Mouse (Mus musculus) embryonic facial prominence, embryonic 15.5 days (tissue): ENCODE measurements around the gene Ripor1. TPM values are rescaled to one million over a fixed set of nuclear protein-coding genes. Genes with fewer than 3 reads are reported as not detected.

Experiments used
- ATAC-seq: fragments of 200-750 bp; cut with Nextera tagmentation; 2 replicates; pipeline ENCODE4 v1.8.0; 2017; ENCODE audit warnings: low read depth, moderate TSS enrichment; ENCODE audit not compliant: insufficient number of reproducible peaks, low FRiP score, low TSS enrichment
- H3K27ac ChIP-seq: fragments of 300-500 bp; sonication (generic); replicated peaks from 2 replicates; pipeline ENCODE4 v1.5.1; 2015; ENCODE audit warnings: mild to moderate bottlenecking, inconsistent platforms
- H3K27me3 ChIP-seq: fragments of 300-500 bp; sonication (generic); 2 replicates; pipeline ENCODE4 v1.6.1; 2015; ENCODE audit warnings: inconsistent platforms
- H3K36me3 ChIP-seq: fragments of 300-500 bp; sonication (generic); 2 replicates; pipeline ENCODE4 v1.6.1; 2015; ENCODE audit warnings: mild to moderate bottlenecking, inconsistent platforms
- H3K4me1 ChIP-seq: fragments of 300-500 bp; sonication (generic); 2 replicates; pipeline ENCODE4 v1.6.1; 2015; ENCODE audit warnings: inconsistent platforms
- H3K4me2 ChIP-seq: fragments of 300-500 bp; sonication (generic); replicated peaks from 2 replicates; pipeline ENCODE4 v1.6.1; 2015; ENCODE audit warnings: mild to moderate bottlenecking, inconsistent platforms
- H3K4me3 ChIP-seq: fragments of 300-500 bp; sonication (generic); replicated peaks from 2 replicates; pipeline ENCODE4 v1.5.1; 2015; ENCODE audit warnings: mild to moderate bottlenecking, inconsistent platforms
- H3K9ac ChIP-seq: fragments of 300-500 bp; sonication (generic); 2 replicates; pipeline ENCODE4 v1.6.1; 2015; ENCODE audit warnings: inconsistent platforms
- H3K9me3 ChIP-seq: fragments of 300-500 bp; sonication (generic); replicated peaks from 2 replicates; pipeline ENCODE4 v1.6.1; 2016; ENCODE audit warnings: inconsistent platforms
- WGBS: fragments of 180-500 bp; shearing (Covaris S2); methylation state at CpG from one replicate; pipeline ENCODE4 v1.1.7; 2015; 5-methylcytosine and 5-hydroxymethylcytosine counted together
- polyA plus RNA-seq: library from polyadenylated mRNA; unstranded; fragments of >200 nt; fragmentation: Nextera tagmentation; extraction: Ambion mirVana; gene quantifications from 2 replicates; pipeline ENCODE4 v1.2.1, GENCODE M21; 2015

The Ripor1 gene
- polyA plus RNA-seq, 1 experiment from 2014 or later, result 24.9 TPM

- Histone ChIP-seq H3K27ac (peak overlapping the region; percentile 89), H3K4me3 (peak overlapping the region; percentile 82), H3K36me3 (no peaks in the 10 kb centered on the region), H3K9ac (peak overlapping the region; percentile 72), H3K4me2 (peak overlapping the region; percentile 93), H3K4me1 (peaks cover 22% of the 10 kb centered on the region), H3K9me3 (no peaks in the 10 kb centered on the region), H3K27me3 (no peaks in the 10 kb centered on the region)
- 2% methylated on average over 30 of the region's 30 CpGs for WGBS
- peak; percentile 59; the same call in 1 of the 2 replicates for ATAC-seq
These were observed 1.4 kb downstream of the Ripor1 start for GRCm38 (mm10) chr8:105606189-105607023.

DNA sequence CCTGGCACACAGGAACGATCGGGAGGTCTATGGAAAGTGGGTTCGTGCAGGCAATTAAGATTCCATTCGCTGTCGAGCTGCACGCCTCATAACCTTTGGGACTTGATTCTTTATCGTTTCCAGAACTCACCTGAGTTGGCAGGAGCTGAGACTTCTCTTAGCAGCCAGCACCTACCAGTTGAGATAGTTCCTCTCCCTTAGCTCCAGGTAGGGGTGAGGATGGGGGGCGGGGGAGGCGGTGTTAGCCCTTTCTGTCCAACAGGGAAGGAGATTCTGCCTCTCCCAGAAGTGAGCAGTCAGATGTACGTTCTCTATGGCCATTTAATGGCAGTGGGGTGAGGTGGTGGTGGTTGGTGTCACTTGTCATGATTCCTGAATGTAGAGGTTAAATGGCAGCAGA, 2.0 kb downstream of the Ripor1 start:
- Histone ChIP-seq H3K9ac (peak overlapping the region; percentile 72; the same call in 1 of the 2 replicates), H3K4me3 (peak overlapping the region; percentile 82), H3K27me3 (peaks cover 5% of the 10 kb centered on the region; the same call in 1 of the 2 replicates), H3K9me3 (no peaks in the 10 kb centered on the region), H3K36me3 (no peaks in the 10 kb centered on the region), H3K4me1 (peaks cover 22% of the 10 kb centered on the region), H3K4me2 (peak overlapping the region; percentile 93), H3K27ac (peak overlapping the region; percentile 89; the same call in 1 of the 2 replicates)
- ATAC-seq, result no peak
- 7% methylated on average over 10 of the region's 10 CpGs for WGBS

- Histone ChIP-seq H3K9ac (no peak overlapping the region), H3K4me1 (peaks cover 25% of the 10 kb centered on the region), H3K27me3 (peaks cover 11% of the 10 kb centered on the region; the same call in 1 of the 2 replicates), H3K4me2 (no peak overlapping the region), H3K36me3 (no peaks in the 10 kb centered on the region), H3K9me3 (no peaks in the 10 kb centered on the region), H3K4me3 (no peak overlapping the region), H3K27ac (no peak overlapping the region)
- 27% methylated on average over 4 of the region's 4 CpGs for WGBS
- ATAC-seq, result no peak
These were observed 2.6 kb downstream of the Ripor1 start for GRCm38 (mm10) chr8:105607684-105608083.

DNA sequence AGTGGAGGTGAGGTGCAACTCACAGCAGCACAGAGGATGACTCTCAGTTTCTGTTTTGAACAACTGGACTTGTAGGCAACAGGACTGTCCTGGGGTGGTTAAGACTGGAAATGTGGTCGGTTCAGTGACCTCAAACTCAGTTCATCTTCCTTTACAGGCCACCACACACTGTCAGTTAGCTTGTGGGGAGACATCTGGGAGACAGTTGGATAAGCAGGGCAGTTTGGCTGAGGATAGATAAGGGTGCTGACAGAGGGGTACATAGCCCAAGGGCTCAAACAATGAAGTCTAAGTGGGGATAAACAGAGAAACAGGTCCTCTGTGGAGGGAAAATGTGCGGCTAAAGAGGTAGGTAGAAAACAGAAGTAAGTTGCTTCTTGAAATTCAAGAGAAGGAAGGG, 4.3 kb downstream of the Ripor1 start:
- no peak overlapping the region for H3K27ac ChIP-seq
- H3K4me1 ChIP-seq, result peaks cover 39% of the 10 kb centered on the region
- H3K4me3 ChIP-seq, result no peak overlapping the region
- 60% methylated on average over 2 of the region's 2 CpGs for WGBS
- no peaks in the 10 kb centered on the region for H3K9me3 ChIP-seq
- no peak for ATAC-seq
- no peak overlapping the region for H3K4me2 ChIP-seq
- no peak overlapping the region for H3K9ac ChIP-seq
- H3K36me3 ChIP-seq, result no peaks in the 10 kb centered on the region
- H3K27me3 ChIP-seq, result peaks cover 11% of the 10 kb centered on the region; the same call in 1 of the 2 replicates

- H3K36me3 ChIP-seq, result no peaks in the 10 kb centered on the region
- H3K4me2 ChIP-seq, result no peak overlapping the region
- no peak overlapping the region for H3K4me3 ChIP-seq
- H3K9me3 ChIP-seq, result no peaks in the 10 kb centered on the region
- H3K4me1 ChIP-seq, result peaks cover 43% of the 10 kb centered on the region
- WGBS, result 73% methylated on average over 4 of the region's 4 CpGs
- H3K9ac ChIP-seq, result no peak overlapping the region
- H3K27me3 ChIP-seq, result peaks cover 11% of the 10 kb centered on the region; the same call in 1 of the 2 replicates
- no peak for ATAC-seq
- no peak overlapping the region for H3K27ac ChIP-seq
These were observed 4.7 kb downstream of the Ripor1 start for GRCm38 (mm10) chr8:105609771-105610170.

GRCm38 (mm10) chr8:105611836-105612235, 6.8 kb downstream of the Ripor1 start:
- Histone ChIP-seq H3K27ac (no peak overlapping the region), H3K4me2 (no peak overlapping the region), H3K9me3 (no peaks in the 10 kb centered on the region), H3K4me1 (peaks cover 30% of the 10 kb centered on the region), H3K27me3 (peaks cover 11% of the 10 kb centered on the region; the same call in 1 of the 2 replicates), H3K4me3 (no peak overlapping the region), H3K9ac (no peak overlapping the region), H3K36me3 (peaks cover 18% of the 10 kb centered on the region)
- WGBS, result 86% methylated on average over 9 of the region's 9 CpGs
- no peak for ATAC-seq

DNA sequence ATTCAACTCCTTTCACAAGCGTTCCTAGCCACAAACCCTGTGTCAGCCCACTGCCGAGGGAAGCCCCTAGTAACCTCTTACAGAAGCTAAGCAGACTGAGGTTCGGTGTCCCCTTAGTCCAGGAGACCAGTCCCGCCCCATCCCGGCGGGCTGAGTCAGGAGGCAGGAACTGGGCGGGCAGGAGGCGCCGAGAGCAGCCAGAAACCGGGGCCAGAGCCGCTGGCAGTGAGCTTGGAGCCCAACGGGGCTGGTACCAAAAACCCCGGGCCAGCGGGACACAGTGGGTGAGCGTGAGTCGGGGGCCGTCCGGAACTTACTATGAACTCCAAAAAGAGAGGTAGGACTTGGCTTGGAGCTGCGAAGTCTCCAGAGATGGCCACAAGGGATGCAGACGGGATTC, 8.0 kb downstream of the Ripor1 start:
- Histone ChIP-seq H3K27ac (no peak overlapping the region), H3K4me1 (peaks cover 22% of the 10 kb centered on the region), H3K9me3 (no peaks in the 10 kb centered on the region), H3K4me2 (peak overlapping the region; percentile 97), H3K9ac (peak overlapping the region; percentile 15; the same call in 1 of the 2 replicates), H3K36me3 (peaks cover 30% of the 10 kb centered on the region), H3K4me3 (peak overlapping the region; percentile 55), H3K27me3 (peaks cover 11% of the 10 kb centered on the region; the same call in 1 of the 2 replicates)
- 5% methylated on average over 20 of the region's 20 CpGs for WGBS
- ATAC-seq, result no peak

- Histone ChIP-seq H3K27ac (no peak overlapping the region), H3K36me3 (peaks cover 40% of the 10 kb centered on the region)
- 2% methylated on average over 50 of the region's 50 CpGs for WGBS
These were observed 8.9 kb downstream of the Ripor1 start for GRCm38 (mm10) chr8:105613830-105614511.

DNA sequence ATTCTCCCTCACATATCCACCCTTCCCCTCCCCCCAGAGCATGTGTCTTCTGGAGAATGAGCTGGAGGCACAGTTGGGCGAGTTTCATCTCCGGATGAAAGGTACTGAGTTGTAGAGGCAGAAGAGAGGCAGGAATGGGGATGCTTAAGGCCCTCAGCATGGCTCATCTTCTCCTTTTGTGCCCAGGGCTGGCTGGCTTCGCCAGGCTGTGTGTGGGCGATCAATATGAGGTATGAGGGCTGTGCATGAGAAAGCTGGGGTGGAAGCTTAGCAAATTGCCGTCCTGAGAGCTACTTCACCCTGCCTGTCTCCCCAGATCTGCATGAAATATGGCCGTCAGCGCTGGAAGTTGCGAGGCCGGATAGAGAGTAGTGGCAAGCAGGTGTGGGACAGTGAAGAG, 10.9 kb downstream of the Ripor1 start:
- Histone ChIP-seq H3K36me3 (peaks cover 60% of the 10 kb centered on the region), H3K4me3 (no peak overlapping the region), H3K9me3 (no peaks in the 10 kb centered on the region), H3K4me1 (peaks cover 22% of the 10 kb centered on the region), H3K27me3 (peaks cover 11% of the 10 kb centered on the region; the same call in 1 of the 2 replicates), H3K4me2 (no peak overlapping the region), H3K9ac (no peak overlapping the region), H3K27ac (no peak overlapping the region)
- WGBS, result 88% methylated on average over 9 of the region's 9 CpGs
- no peak for ATAC-seq

More at GRCm38 (mm10) chr8:105613830-105614511, 8.9 kb downstream of the Ripor1 start:
- peak overlapping the region; percentile 97 for H3K4me2 ChIP-seq
- ATAC-seq, result peak; percentile 48
- H3K9ac ChIP-seq, result peak overlapping the region; percentile 53
- H3K4me1 ChIP-seq, result peaks cover 22% of the 10 kb centered on the region
- peak overlapping the region; percentile 55 for H3K4me3 ChIP-seq
- H3K9me3 ChIP-seq, result no peaks in the 10 kb centered on the region
- peaks cover 11% of the 10 kb centered on the region; the same call in 1 of the 2 replicates for H3K27me3 ChIP-seq

DNA sequence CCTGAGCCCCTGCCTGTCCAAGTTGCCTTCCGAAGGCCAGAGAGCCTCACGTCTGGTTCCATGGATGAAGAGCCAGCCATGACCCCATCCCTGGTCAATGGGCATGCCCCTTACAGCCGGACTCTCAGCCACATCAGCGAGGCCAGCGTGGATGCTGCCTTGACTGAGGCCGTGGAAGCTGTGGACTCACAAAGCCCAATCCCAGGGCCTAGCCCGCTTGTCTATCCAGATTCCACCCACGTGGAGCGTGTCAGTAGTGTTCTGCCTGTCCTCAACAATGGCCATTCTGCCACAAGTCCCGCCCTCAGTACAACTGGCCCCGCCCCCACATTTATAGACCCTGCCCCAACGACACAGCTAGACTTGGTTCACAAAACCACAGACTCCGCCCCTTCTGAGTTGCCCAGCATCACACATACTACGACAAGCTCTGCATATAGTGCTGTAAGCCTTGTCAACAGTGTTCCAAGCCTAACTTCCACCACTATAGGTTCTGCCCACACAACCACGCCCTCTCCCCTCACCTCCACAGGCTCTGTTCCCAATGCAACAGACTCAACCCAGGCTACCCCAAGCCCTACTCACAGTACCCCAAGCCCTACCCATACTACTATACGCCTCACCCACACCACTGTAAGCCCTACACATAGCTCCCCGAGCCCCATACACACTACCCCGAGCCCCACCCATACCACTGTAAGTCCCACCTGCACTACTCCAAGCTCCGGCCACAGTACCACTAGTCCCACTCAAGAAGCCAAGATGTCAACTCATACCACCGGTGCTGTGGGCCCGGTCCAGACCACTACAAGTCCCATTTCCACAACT, 12.6 kb downstream of the Ripor1 start:
- Histone ChIP-seq H3K4me2 (no peak overlapping the region), H3K36me3 (peaks cover 73% of the 10 kb centered on the region), H3K9me3 (no peaks in the 10 kb centered on the region), H3K27me3 (no peaks in the 10 kb centered on the region), H3K27ac (no peak overlapping the region), H3K4me3 (no peak overlapping the region), H3K9ac (no peak overlapping the region), H3K4me1 (peaks cover 28% of the 10 kb centered on the region)
- ATAC-seq, result no peak
- WGBS, result 87% methylated on average over 21 of the region's 21 CpGs
